27 mouse cellular contexts compared by ENCODE assay signal in the genomic region with DNA sequence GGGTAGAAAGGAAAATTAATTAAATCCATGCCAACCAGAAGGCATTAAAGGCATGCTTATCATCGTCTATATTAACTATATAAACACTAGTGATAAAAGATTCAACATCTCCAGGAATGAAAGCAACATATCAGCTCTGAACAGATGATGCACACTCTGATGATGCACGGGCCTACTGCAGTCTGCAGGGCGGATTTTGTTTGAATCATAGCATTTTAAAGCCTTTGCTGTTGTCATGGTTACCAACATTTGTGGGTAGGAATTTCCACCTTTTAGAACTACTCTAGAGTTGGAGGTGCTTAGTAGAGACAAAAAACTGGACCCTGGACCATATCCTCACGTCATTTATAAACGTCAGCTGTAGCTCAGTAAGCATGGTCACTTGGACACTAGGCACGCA.
"Had no signal": no experiment of that assay in that cellular context is flagged by ENCODE, and none has a peak within 500 bp of the region (broad histone marks: within the 10 kb centered on the region; RNA-seq: fewer than 3 reads in every experiment).

No protein-coding gene starts in this region.

- H3K36me3 ChIP-seq: intestine, embryonic 15.5 days; liver, embryonic 12.5 days; liver, embryonic 15.5 days; midbrain, embryonic 13.5 days; neural tube, embryonic 12.5 days; neural tube, embryonic 15.5 days; stomach, embryonic 15.5 days had no signal

- ATAC-seq: intestine, embryonic 15.5 days; liver, embryonic 12.5 days; midbrain, embryonic 13.5 days had no signal

- H3K27ac ChIP-seq: intestine, embryonic 15.5 days; kidney, embryonic 15.5 days; limb, embryonic 13.5 days; liver, embryonic 12.5 days; liver, embryonic 15.5 days; lung, embryonic 15.5 days; midbrain, embryonic 10.5 days; midbrain, embryonic 13.5 days; neural tube, embryonic 12.5 days; neural tube, embryonic 15.5 days; stomach, embryonic 15.5 days had no signal

- H3K4me1 ChIP-seq: kidney, embryonic 15.5 days; limb, embryonic 13.5 days; liver, embryonic 12.5 days; liver, embryonic 15.5 days; lung, embryonic 15.5 days; megakaryocyte, embryonic 14.5 days; midbrain, embryonic 13.5 days; neural tube, embryonic 12.5 days; neural tube, embryonic 15.5 days; stomach, embryonic 15.5 days had no signal

- H3K4me3 ChIP-seq: intestine, embryonic 15.5 days; kidney, embryonic 15.5 days; limb, embryonic 13.5 days; liver, embryonic 12.5 days; liver, embryonic 15.5 days; lung, embryonic 15.5 days; megakaryocyte, embryonic 14.5 days; midbrain, embryonic 10.5 days; midbrain, embryonic 13.5 days; neural tube, embryonic 12.5 days; neural tube, embryonic 15.5 days; stomach, embryonic 15.5 days had no signal

- H3K4me2 ChIP-seq: intestine, embryonic 15.5 days; kidney, embryonic 15.5 days; limb, embryonic 13.5 days; liver, embryonic 12.5 days; liver, embryonic 15.5 days; lung, embryonic 15.5 days; midbrain, embryonic 13.5 days; neural tube, embryonic 12.5 days; neural tube, embryonic 15.5 days; stomach, embryonic 15.5 days had no signal

- H3K9me3 ChIP-seq: intestine, embryonic 15.5 days; kidney, embryonic 15.5 days; limb, embryonic 13.5 days; liver, embryonic 12.5 days; liver, embryonic 15.5 days; lung, embryonic 15.5 days; megakaryocyte, embryonic 14.5 days; midbrain, embryonic 10.5 days; midbrain, embryonic 13.5 days; neural tube, embryonic 12.5 days; neural tube, embryonic 15.5 days; stomach, embryonic 15.5 days had no signal

- H3K9ac ChIP-seq: intestine, embryonic 15.5 days; kidney, embryonic 15.5 days; limb, embryonic 13.5 days; liver, embryonic 12.5 days; liver, embryonic 15.5 days; lung, embryonic 15.5 days; midbrain, embryonic 13.5 days; neural tube, embryonic 12.5 days; neural tube, embryonic 15.5 days; stomach, embryonic 15.5 days had no signal

- DNase-seq: kidney, adult 11 months; kidney, adult 8-10 months; kidney, postnatal 10 days; kidney, postnatal 36 days; layer of hippocampus, postnatal 36 days; left cerebral cortex, postnatal 4 days; liver; lung, adult 18-20 months; lung, postnatal 10 days; lung, postnatal 36 days; right cerebral cortex, adult 18-20 months; right cerebral cortex, postnatal 14 days; spleen, adult 18-20 months; thymus, adult 18-20 months; thymus, postnatal 36 days had no signal

- H3K27me3 ChIP-seq: intestine, embryonic 15.5 days; kidney, embryonic 15.5 days; limb, embryonic 13.5 days; liver, embryonic 12.5 days; liver, embryonic 15.5 days; lung, embryonic 15.5 days; midbrain, embryonic 13.5 days; neural tube, embryonic 12.5 days; neural tube, embryonic 15.5 days; stomach, embryonic 15.5 days had no signal
